Mouse (Mus musculus) bone marrow, adult 2 months (tissue): ENCODE measurements at regions not wholly inside any gene's neighbourhood (a gene's known extent, or its start where the extent isn't known, plus 50 kb on each side); places are given as distances from the start of the nearest gene placed in this dataset.
A peak's percentile ranks its signal among the peaks of the same experiment; 100 is the strongest.

Experiments
- H3K27ac ChIP-seq: fragments of 200-500 bp; 2 replicates; pipeline ENCODE4 v1.5.1; 2012; ENCODE audit warnings: low read depth, mild to moderate bottlenecking, control low read depth, inconsistent platforms, low read length; ENCODE audit not compliant: control insufficient read depth, poor library complexity, insufficient read depth
- H3K4me1 ChIP-seq: fragments of 200-500 bp; 2 replicates; pipeline ENCODE4 v1.6.1; 2011; ENCODE audit warnings: low read length; ENCODE audit not compliant: control insufficient read depth, insufficient read depth
- H3K4me3 ChIP-seq: fragments of 200-500 bp; replicated peaks from 2 replicates; pipeline ENCODE3; 2011; ENCODE audit warnings: mild to moderate bottlenecking, low read depth, low read length, control low read depth; ENCODE audit not compliant: control insufficient read depth
- CTCF ChIP-seq: fragments of 200-500 bp; IDR thresholded peaks from 2 replicates; pipeline ENCODE4 v1.5.1; 2011; ENCODE audit warnings: low read length, control low read depth; ENCODE audit not compliant: control insufficient read depth, insufficient read depth
- POLR2A ChIP-seq: fragments of 200-500 bp; IDR thresholded peaks from 2 replicates; pipeline ENCODE4 v1.6.1; 2011; ENCODE audit warnings: low read depth, mild to moderate bottlenecking, control low read depth, low read length, borderline replicate concordance; ENCODE audit not compliant: control insufficient read depth
- WGBS: fragments of 180-500 bp; shearing (Covaris S2); methylation state at CpG from one replicate; pipeline ENCODE4 v1.1.7; 2018; 5-methylcytosine and 5-hydroxymethylcytosine counted together

DNA sequence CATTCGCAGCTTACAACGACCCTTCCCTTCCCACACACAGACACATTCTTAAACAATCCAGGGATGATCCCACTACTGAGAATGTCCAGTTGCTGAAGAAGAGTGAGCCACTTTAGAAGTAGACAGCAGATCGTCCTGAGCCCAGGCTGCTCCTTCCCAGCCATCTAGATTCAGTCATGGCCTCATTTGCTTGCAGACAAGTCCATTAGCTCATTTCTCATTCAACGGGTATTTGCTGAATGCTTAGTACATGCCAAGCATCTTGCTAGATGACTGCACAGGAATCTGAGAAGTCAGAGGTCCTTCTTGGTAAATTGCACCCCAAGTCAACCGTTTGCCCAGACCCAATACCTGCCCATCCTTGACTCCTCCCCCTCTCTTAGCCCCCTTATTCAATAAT, 57.8 kb downstream of the Ier5 start:
- H3K4me1 ChIP-seq = peaks cover 1% of the 10 kb centered on the region; the same call in 1 of the 2 replicates
- H3K4me3 ChIP-seq = no peak overlapping the region
- WGBS = 89% methylated on average over 5 of the region's 5 CpGs
- TF ChIP-seq POLR2A (no peak), CTCF (no peak)
- H3K27ac ChIP-seq = no peak overlapping the region

GRCm38 (mm10) chr1:155040939-155041371, 58.5 kb downstream of the Ier5 start:
- 61% methylated on average over 1 of the region's 1 CpGs for WGBS
- no peak overlapping the region for H3K4me3 ChIP-seq
- H3K27ac ChIP-seq = no peak overlapping the region
- peaks cover 1% of the 10 kb centered on the region; the same call in 1 of the 2 replicates for H3K4me1 ChIP-seq
- TF ChIP-seq POLR2A (no peak), CTCF (no peak)

- Histone ChIP-seq H3K27ac (peak overlapping the region; percentile 18; the same call in 1 of the 2 replicates), H3K4me3 (no peak overlapping the region), H3K4me1 (peaks cover 1% of the 10 kb centered on the region; the same call in 1 of the 2 replicates)
- TF ChIP-seq POLR2A = no peak
- TF ChIP-seq CTCF = no peak
- 21% methylated on average over 8 of the region's 9 CpGs for WGBS
Measured at GRCm38 (mm10) chr1:155040086-155040726, 59.2 kb downstream of the Ier5 start.

- no peak overlapping the region for H3K4me3 ChIP-seq
- H3K4me1 ChIP-seq = peaks cover 1% of the 10 kb centered on the region; the same call in 1 of the 2 replicates
- TF ChIP-seq POLR2A = no peak
- TF ChIP-seq CTCF = no peak
- 13% methylated on average over 11 of the region's 11 CpGs for WGBS
- peak overlapping the region; percentile 48 for H3K27ac ChIP-seq
Measured at GRCm38 (mm10) chr1:155038631-155039625, 60.5 kb downstream of the Ier5 start.

DNA sequence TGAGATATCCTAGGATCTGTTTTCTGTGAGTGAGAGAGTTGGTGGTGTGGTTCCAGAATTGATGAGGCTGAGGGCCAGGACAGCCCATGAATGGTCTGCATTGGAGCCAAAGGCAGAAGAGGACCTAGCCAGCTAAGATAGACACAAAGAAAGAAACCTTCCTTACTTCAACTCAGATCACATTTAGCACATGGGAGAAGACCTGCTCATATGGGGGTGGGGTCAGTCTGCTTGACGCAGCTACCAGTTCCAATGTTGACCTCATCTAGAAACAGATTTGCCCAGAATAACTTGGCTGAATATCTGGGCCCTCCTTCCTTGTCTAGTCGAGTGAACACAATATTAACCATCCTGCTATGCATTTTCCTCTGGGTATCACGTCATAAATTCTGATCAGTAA, 62.0 kb downstream of the Ier5 start:
- no peak overlapping the region for H3K27ac ChIP-seq
- H3K4me1 ChIP-seq = peaks cover 1% of the 10 kb centered on the region; the same call in 1 of the 2 replicates
- WGBS = 87% methylated on average over 3 of the region's 3 CpGs
- TF ChIP-seq POLR2A (no peak), CTCF (no peak)
- no peak overlapping the region for H3K4me3 ChIP-seq

- TF ChIP-seq CTCF (no peak), POLR2A (no peak)
- H3K4me1 ChIP-seq = peaks cover 3% of the 10 kb centered on the region; the same call in 1 of the 2 replicates
- WGBS = 46% methylated on average over 9 of the region's 9 CpGs
- no peak overlapping the region for H3K4me3 ChIP-seq
- H3K27ac ChIP-seq = no peak overlapping the region
Measured at GRCm38 (mm10) chr1:155030908-155031307, 68.5 kb downstream of the Ier5 start.

DNA sequence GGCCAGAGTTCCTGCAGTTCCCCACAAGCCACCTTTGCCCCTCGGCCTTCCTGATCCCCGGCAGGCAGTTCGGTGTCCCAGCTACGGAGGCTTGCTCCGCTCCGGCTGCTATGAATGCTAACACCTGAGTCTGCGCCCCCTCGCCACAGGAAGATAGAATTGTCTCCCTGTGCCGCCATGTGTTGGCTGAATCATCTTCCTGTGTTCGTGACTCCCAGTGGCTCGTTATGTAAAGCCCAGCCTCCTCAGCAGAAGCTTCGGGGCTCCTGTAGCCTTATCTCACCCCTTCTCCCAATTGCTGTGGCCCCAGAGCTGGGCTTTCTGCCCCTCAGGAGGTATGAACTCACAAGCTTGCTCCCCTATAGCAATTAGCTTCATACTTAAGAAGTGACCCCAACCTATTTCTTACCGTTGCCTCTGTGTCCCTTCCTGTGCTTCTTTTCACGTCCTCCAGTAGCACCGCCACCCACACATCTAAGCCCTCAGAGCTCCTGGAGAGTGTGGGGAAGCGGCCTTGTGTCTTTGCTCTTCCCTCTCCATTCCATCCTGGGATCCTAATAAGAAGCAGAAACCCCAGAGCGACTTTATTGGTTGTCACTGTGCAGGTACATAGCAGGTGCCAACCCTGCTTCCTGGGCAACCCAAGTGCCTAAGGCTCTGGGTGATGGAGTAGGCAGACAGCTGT, 70.1 kb downstream of the Ier5 start:
- Histone ChIP-seq H3K27ac (no peak overlapping the region; the same call in 1 of the 2 replicates), H3K4me1 (peaks cover 3% of the 10 kb centered on the region; the same call in 1 of the 2 replicates), H3K4me3 (peak overlapping the region; percentile 10)
- 23% methylated on average over 17 of the region's 17 CpGs for WGBS
- TF ChIP-seq POLR2A = no peak
- TF ChIP-seq CTCF = no peak
